Comparison of ENCODE assay signal across 13 mouse cellular contexts in the genomic region with DNA sequence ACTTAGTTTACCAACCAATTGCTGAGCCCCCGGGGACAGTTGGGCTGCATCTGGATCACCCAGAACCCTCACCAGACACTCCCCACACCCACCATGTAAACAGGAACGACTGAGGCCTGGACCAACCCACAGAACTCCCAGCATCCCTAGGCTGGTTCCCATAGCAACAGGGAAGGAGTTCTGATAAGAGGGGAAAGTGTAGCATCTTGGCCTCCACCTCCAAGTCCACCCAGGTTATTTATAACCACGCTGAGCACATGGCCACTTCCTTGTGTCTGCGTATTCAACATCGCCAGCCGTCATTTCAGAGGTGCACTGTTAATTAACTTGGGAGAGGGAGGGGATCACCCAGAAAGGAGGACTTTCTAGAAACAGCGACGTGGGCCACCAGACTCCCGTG.
DNase-seq lines count a peak whose midpoint lies in the region; ATAC-seq and TF ChIP-seq lines count a peak whose summit lies in the region.
"Had no signal": no experiment of that assay in that cellular context is flagged by ENCODE, and none has a peak within 500 bp of the region (broad histone marks: within the 10 kb centered on the region; RNA-seq: fewer than 3 reads in every experiment).

No protein-coding gene starts in this region.

- no peaks in the 10 kb centered on the region for H3K27me3 ChIP-seq in heart, embryonic 14.5 days (ENCODE audit: control insufficient read depth, insufficient read depth, low read length)
- no peaks in the 10 kb centered on the region; the same call in 1 of the 2 replicates for H3K27me3 ChIP-seq in G1E (ENCODE audit: insufficient read depth, low read length)
- H3K27me3 ChIP-seq in midbrain, embryonic 10.5 days (ENCODE audit: low read depth, poor library complexity, severe bottlenecking), result peaks cover 3% of the 10 kb centered on the region; the same call in 1 of the 2 replicates
- no peaks in the 10 kb centered on the region for H3K27me3 ChIP-seq in kidney, embryonic 14.5 days (ENCODE audit: control insufficient read depth, insufficient read depth, low read length)
- H3K27me3 ChIP-seq: CH12.LX; limb, embryonic 13.5 days; lung, embryonic 15.5 days had no signal

- H3K4me3 ChIP-seq in heart, embryonic 14.5 days (ENCODE audit: control insufficient read depth in 1 of 2, insufficient read depth in 1 of 2, low read depth in 1 of 2, low read length in 2 of 2), result no peak overlapping the region
- peak overlapping the region; percentile 30; the same call in 1 of the 2 replicates for H3K4me3 ChIP-seq in G1E (ENCODE audit: low read depth, low read length)
- no peak overlapping the region for H3K4me3 ChIP-seq in cortical plate, adult 2 months (ENCODE audit: insufficient read depth, low read length)
- no peak overlapping the region for H3K4me3 ChIP-seq in midbrain, embryonic 10.5 days
- no peak overlapping the region for H3K4me3 ChIP-seq in kidney, embryonic 14.5 days (ENCODE audit: low read length)
- H3K4me3 ChIP-seq: limb, embryonic 13.5 days; lung, embryonic 15.5 days had no signal

- intact Hi-C loops in heart, postnatal 14 days (cut with DNase I), result no loop called here

- H3K36me3 ChIP-seq in heart, embryonic 14.5 days (ENCODE audit: control insufficient read depth, insufficient read depth, low read length), result no peaks in the 10 kb centered on the region
- H3K36me3 ChIP-seq in G1E (replicated peaks), result no peaks in the 10 kb centered on the region
- H3K36me3 ChIP-seq in midbrain, embryonic 10.5 days, result no peaks in the 10 kb centered on the region
- no peaks in the 10 kb centered on the region for H3K36me3 ChIP-seq in kidney, embryonic 14.5 days (ENCODE audit: control insufficient read depth, insufficient read depth, low read length)
- H3K36me3 ChIP-seq: limb, embryonic 13.5 days; lung, embryonic 15.5 days had no signal

- TF ChIP-seq POLR2A in cortical plate, adult 2 months (IDR thresholded peaks at IDR 0.05; ENCODE audit: extremely low read depth, insufficient read depth, low read length), result no peak

- no peak for DNase-seq in heart, postnatal 14 days
- no peak for DNase-seq in G1E (ENCODE audit: low spot score)
- DNase-seq in midbrain, embryonic 10.5 days (ENCODE audit: low spot score), result no peak
- no peak for DNase-seq in adrenal gland, postnatal 14 days
- DNase-seq: cerebellum, adult 9-11 months; kidney, adult 18-20 months had no signal

- H3K9me3 ChIP-seq in heart, embryonic 14.5 days (ENCODE audit: control insufficient read depth, low read length), result peaks cover 6% of the 10 kb centered on the region; the same call in 1 of the 2 replicates
- H3K9me3 ChIP-seq in G1E (replicated peaks), result peaks cover 93% of the 10 kb centered on the region
- H3K9me3 ChIP-seq in midbrain, embryonic 10.5 days (replicated peaks), result no peaks in the 10 kb centered on the region
- 0 out of 2 replicates have a peak, but pooled peaks cover 2% of the 10 kb centered on the region for H3K9me3 ChIP-seq in kidney, embryonic 14.5 days (ENCODE audit: control insufficient read depth, low read length)
- H3K9me3 ChIP-seq: lung, embryonic 15.5 days had no signal

- 31% methylated on average over 9 of the region's 9 CpGs for WGBS in heart, embryonic 14.5 days
- 71% methylated on average over 9 of the region's 9 CpGs for WGBS in midbrain, embryonic 10.5 days
- 43% methylated on average over 9 of the region's 9 CpGs for WGBS in kidney, embryonic 14.5 days

- peak overlapping the region in 1 of 2 experiments; percentile 44; a peak in 1 of 4 replicates for H3K27ac ChIP-seq in heart, embryonic 14.5 days (replicated peaks in 1 of 2; ENCODE audit: control insufficient read depth in 1 of 2, insufficient read depth in 1 of 2, low read depth in 2 of 2, low read length in 2 of 2)
- H3K27ac ChIP-seq in cortical plate, adult 2 months (ENCODE audit: insufficient read depth, low read length), result peak overlapping the region; percentile 55
- H3K27ac ChIP-seq in midbrain, embryonic 10.5 days (replicated peaks), result peak overlapping the region; percentile 69
- H3K27ac ChIP-seq in kidney, embryonic 14.5 days (ENCODE audit: low read depth, low read length), result no peak overlapping the region
- H3K27ac ChIP-seq: limb, embryonic 13.5 days; lung, embryonic 15.5 days had no signal

- 0 out of 2 replicates have a peak overlapping the region, but pooled peaks have one; percentile 25 for H3K9ac ChIP-seq in heart, embryonic 14.5 days (ENCODE audit: low read length)
- no peak overlapping the region for H3K9ac ChIP-seq in kidney, embryonic 14.5 days (ENCODE audit: low read depth, low read length)
- H3K9ac ChIP-seq: limb, embryonic 13.5 days; lung, embryonic 15.5 days had no signal

- H3K4me2 ChIP-seq in heart, embryonic 14.5 days (ENCODE audit: low read length), result no peak overlapping the region
- H3K4me2 ChIP-seq in kidney, embryonic 14.5 days (replicated peaks; ENCODE audit: low read depth, low read length), result no peak overlapping the region
- H3K4me2 ChIP-seq: limb, embryonic 13.5 days; lung, embryonic 15.5 days had no signal

- TF ChIP-seq CTCF in G1E (IDR thresholded peaks at IDR 0.05; ENCODE audit: low read depth, low read length), result no peak
- TF ChIP-seq CTCF in cortical plate, adult 2 months (IDR thresholded peaks at IDR 0.05; ENCODE audit: extremely low read depth, insufficient read depth, low read length), result no peak

- no peak for ATAC-seq in heart, embryonic 14.5 days (ENCODE audit: insufficient number of reproducible peaks, insufficient read depth, low FRiP score, low read depth)
- ATAC-seq in G1E (ENCODE audit: extremely low read depth, insufficient number of reproducible peaks, low FRiP score, poor library complexity, severe bottlenecking), result no peak
- no peak for ATAC-seq in monocyte, adult 5-6 weeks (replicated peaks; ENCODE audit: insufficient number of reproducible peaks, low FRiP score, low TSS enrichment, poor library complexity, severe bottlenecking)
- no peak for ATAC-seq in kidney, embryonic 14.5 days (ENCODE audit: low FRiP score, low TSS enrichment)

- peaks cover 34 to 47% of the 10 kb centered on the region in 2 experiments for H3K4me1 ChIP-seq in heart, embryonic 14.5 days (ENCODE audit: control insufficient read depth in 2 of 2, insufficient read depth in 2 of 2, low read length in 2 of 2)
- H3K4me1 ChIP-seq in G1E (ENCODE audit: insufficient read depth, low read depth, low read length), result no peaks in the 10 kb centered on the region
- H3K4me1 ChIP-seq in cortical plate, adult 2 months (ENCODE audit: control insufficient read depth, insufficient read depth, low read length), result peaks cover 24% of the 10 kb centered on the region
- H3K4me1 ChIP-seq in midbrain, embryonic 10.5 days, result peaks cover 35% of the 10 kb centered on the region
- H3K4me1 ChIP-seq in kidney, embryonic 14.5 days (ENCODE audit: control insufficient read depth, insufficient read depth, low read length), result peaks cover 6% of the 10 kb centered on the region; the same call in 1 of the 2 replicates
